Mouse (Mus musculus): ENCODE measurements around the gene Myl3.

Gene Myl3

GRCm38 (mm10) chr9:110726867-110727266 is 14.8 kb upstream of the Myl3 start:
- CTCF ChIA-PET: no interaction called here

- CTCF ChIA-PET: no interaction called here
Observed at GRCm38 (mm10) chr9:110729841-110730240, 11.8 kb upstream of the Myl3 start.

DNA sequence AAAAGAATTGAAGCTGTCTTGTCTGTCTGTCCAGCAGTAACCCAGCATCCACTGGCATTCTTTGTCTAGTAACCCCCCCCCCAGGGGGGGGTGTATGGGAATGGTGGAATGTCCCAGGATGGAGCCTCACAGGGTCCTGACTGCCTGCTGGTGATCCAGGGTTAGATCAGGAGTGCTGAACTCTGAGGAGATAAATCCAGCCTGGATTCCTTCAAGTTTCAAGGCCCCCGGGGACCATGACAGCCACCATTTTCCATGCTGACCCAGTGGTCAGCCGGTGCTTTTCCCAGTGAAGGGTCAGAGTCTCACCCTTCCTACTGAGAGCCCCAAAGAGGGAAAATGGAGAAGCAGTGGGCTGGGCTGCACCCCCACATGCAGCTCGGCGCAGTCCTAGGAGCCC is 9.8 kb upstream of the Myl3 start:
- CTCF ChIA-PET: no interaction called here

DNA sequence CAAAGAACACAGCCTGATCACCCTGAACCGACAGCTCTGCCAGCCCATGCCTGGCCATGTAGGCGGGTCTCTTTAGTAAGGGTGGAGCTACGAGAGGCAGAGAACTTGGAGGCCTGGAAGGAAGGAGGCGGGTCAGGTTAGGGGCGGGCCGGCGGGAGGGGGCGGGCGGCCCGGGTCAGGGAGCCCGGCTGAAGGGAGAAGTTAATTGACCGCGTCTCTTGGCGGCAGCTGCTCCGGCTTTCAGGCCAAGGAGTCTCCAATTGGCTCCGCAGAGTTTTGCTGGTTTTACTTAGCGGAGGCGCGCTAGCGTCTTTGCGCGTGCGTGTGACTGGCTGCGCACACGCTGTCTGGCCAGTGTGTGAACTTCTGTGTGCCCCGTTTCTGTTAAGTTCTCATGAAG is 9.0 kb upstream of the Myl3 start:
- CTCF ChIA-PET: interaction anchor here (0.6 kb wide), 1 partner anchor 201 kb away, joined by 3 read pairs; no protein-coding TSS in a partner anchor

DNA sequence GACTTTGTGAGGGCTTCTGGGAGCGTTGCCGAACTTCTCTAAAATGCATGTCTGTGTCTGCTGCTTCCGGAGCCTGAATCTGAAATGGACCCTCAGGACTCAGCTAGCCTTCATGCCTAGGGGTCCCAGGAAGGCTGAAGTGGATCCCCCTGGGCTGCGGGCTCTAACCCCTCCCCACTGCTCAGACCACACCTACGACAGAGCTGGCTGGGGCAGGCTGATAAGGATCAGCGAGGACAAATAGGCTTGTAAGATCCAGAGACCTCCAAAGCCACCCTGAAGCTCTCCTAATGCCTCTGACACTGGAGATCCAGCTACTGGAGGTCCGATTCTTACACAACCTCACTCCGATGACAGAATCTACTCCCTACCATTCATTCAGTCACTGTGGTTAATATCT is 8.6 kb upstream of the Myl3 start:
- CTCF ChIA-PET: no interaction called here

- CTCF ChIA-PET: no interaction called here
Observed at GRCm38 (mm10) chr9:110734154-110734553, 7.5 kb upstream of the Myl3 start.

GRCm38 (mm10) chr9:110736362-110736761 is 5.3 kb upstream of the Myl3 start:
- CTCF ChIA-PET: interaction anchor here (1.0 kb wide), 1 partner anchor 104 kb away, joined by 3 read pairs; no protein-coding TSS in a partner anchor

DNA sequence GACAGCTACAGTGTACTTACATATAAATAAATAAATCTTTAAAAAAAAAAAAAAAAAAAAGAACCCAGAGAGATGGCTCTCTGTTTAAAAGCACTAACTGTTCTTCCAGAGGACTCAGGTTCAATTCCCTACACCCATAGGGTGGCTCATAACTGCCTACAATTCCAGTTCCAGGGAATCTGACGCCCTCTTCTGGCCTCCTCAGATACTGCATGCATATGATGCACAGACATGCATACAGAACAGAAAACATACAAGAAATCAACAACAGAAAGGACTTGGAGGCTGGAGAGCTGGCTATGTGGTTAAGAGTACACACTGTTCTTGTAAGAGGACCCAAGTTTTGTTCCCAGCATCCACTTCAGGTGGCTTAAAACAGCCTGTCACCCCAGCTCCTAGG is 3.6 kb upstream of the Myl3 start:
- CTCF ChIA-PET: no interaction called here

GRCm38 (mm10) chr9:110739961-110740360 is 1.7 kb upstream of the Myl3 start:
- CTCF ChIA-PET: interaction anchor here (0.6 kb wide), 1 partner anchor 13 kb away, joined by 5 read pairs; no protein-coding TSS in a partner anchor

- CTCF ChIA-PET: no interaction called here
Observed at GRCm38 (mm10) chr9:110742295-110742950, 762 bp downstream of the Myl3 start.

DNA sequence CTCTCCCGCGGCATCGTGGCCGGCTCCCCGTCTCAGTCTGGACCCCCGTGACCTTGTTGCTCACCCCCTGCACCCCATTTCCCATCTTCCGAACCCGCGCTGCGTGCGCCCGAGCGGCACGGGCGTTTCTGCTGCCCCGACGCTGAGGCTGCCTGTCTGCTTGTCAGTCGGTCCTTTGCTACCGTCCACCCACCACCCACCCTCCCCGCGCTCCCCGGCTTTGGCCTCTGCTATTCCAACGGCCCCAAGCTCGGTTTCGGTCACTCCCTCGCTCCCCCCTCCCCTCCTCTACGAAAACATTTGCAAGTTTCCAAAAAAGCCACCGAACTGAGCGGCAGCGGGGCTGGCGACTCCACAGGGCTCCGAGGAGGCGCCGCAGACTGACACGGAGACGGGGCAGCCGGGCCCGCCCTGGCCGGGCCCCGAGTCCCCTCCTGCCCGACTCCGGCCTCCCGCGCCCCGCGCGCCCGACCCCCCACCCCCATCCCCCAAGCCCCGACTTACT is 1.3 kb downstream of the Myl3 start:
- CTCF ChIA-PET: interaction anchor here (0.7 kb wide), 2 partner anchors 35 to 290 kb away, joined by 4 to 9 read pairs; no protein-coding TSS in a partner anchor

GRCm38 (mm10) chr9:110743456-110744323 is 2.0 kb downstream of the Myl3 start:
- CTCF ChIA-PET: interaction anchor here (0.7 kb wide), 2 partner anchors 35 to 290 kb away, joined by 4 to 9 read pairs; no protein-coding TSS in a partner anchor

DNA sequence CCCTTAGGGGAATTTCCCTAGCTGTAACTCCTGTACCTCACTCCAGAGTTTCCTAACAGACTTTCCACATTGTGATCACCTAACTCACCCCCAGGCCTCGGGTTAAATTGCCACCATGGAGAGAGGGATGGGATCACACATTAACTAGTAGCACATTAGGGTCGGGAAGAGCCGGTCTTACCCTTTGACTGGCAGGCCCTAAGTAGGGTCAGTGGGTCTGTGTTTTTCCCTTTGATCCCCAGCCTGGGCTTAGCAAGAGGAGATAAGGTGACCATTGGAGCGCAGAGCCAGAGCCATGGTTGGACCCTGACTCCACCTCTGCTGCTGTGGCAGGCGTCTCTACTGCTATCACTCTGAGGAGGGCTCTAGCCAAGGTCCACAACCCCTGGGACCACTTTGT is 4.1 kb downstream of the Myl3 start:
- CTCF ChIA-PET: interaction anchor here (0.6 kb wide), 1 partner anchor 74 kb away, joined by 3 read pairs; no protein-coding TSS in a partner anchor

- CTCF ChIA-PET: interaction anchor here (0.6 kb wide), 1 partner anchor 75 kb away, joined by 3 read pairs; no protein-coding TSS in a partner anchor
Observed at GRCm38 (mm10) chr9:110746238-110746637, 4.6 kb downstream of the Myl3 start.

GRCm38 (mm10) chr9:110746961-110747360 is 5.3 kb downstream of the Myl3 start, which contains the start of gene Pth1r:
Gene Pth1r (minus strand): TSS chr9:110747145.
- CTCF ChIA-PET: no interaction called here

DNA sequence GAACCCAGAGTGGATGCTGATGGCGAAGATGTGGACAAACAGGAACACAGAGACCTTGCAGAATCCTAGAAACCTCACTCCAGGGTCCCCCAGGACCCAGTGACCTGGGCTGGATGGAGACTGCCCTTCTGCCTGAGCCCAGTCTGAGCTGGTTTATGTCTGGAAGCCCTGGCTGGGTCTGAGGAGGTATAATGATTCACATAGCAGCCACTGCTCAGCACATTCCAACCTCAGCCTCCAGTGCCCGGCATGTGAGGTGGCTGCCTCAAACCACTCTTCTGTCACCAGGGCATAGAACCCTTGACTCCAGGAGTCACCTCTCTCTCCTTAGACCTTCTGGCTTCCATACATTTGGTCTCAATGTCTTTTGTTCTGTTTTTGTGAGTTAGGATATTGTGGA is 6.8 kb downstream of the Myl3 start:
- CTCF ChIA-PET: no interaction called here

DNA sequence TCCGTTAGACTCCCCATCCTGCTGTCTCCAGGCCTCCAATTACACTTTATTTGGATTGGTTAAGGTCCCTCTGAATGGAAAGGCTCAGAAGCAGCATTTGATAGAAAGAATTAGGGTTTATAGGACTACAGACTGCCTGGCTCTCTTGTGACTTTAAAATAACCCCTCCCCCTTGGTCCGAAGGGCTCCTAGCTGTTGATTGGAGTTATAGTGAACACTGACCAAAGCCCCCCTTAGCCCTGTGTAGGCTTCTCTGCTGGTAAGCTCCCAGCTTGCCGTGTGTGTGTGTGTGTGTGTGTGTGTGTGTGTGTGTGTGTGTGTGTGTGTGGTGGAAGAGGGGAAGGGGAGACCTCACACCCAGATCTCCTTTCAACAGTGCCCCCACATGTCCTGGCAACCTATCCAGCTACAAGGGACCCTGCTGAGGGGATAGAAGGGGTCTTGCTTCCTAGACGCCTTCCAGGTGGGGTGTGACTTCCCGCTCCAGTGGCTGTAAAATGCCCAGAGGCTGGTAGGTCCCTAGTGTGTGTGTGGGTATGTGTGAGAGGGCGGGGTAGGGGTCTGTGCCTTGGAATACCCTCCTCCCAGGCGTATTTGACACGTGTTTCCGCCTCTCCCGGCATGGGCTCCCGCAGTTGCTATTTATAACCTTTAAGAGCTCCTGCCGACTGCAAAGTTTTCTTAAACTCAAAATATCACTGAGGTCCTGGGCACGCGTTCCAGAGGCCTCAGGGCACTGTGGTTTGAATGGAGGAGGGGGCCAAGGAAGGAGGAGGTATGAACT is 8.9 kb downstream of the Myl3 start:
- CTCF ChIA-PET: no interaction called here

DNA sequence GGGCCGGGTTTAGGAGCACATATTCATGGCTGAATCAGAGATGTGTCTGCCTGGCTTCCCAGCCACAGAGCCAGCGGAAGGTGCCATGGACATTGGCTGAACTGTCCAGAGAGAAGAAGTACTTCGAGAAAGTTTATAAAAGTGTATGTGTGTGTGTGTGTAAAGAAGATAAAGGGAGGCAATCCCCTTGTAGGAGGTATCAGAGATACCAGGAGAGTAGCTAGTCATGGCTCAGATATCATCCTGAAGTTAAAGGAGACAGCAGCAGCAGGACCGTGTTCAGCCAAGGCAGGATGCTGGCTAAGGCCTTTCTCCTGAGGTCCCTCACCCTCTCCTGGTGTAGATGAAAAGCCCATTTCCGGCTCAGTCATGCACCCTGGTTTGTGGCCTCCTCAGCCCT is 9.8 kb downstream of the Myl3 start:
- CTCF ChIA-PET: no interaction called here

DNA sequence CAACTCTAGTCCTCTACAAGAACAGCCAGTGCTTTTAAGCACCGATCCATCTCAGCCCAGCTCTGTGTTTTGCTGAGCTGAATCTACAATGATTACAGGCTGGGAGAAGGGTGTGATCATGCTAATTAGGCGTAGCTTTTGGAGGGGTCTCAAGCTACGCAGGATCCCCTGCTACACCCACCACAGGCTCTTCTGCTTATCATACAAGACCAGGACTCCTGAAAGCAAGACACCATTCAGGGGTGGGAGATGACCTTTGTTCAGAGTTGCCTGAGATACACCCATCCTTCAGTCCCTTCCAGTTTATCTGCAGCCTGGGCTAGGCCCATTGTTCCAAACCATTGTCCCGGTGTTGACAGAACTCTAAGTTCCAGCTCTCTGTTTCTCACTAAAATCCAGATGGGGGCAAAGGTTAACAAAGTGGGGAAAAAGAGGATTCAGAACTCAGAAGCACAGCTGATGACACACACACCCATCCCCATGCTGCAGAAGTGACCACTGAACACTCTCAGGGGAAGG is 11.3 kb downstream of the Myl3 start:
- CTCF ChIA-PET: interaction anchor here (0.6 kb wide), 1 partner anchor 13 kb away, joined by 5 read pairs; no protein-coding TSS in a partner anchor

GRCm38 (mm10) chr9:110753773-110754172 is 12.1 kb downstream of the Myl3 start:
- CTCF ChIA-PET: no interaction called here

DNA sequence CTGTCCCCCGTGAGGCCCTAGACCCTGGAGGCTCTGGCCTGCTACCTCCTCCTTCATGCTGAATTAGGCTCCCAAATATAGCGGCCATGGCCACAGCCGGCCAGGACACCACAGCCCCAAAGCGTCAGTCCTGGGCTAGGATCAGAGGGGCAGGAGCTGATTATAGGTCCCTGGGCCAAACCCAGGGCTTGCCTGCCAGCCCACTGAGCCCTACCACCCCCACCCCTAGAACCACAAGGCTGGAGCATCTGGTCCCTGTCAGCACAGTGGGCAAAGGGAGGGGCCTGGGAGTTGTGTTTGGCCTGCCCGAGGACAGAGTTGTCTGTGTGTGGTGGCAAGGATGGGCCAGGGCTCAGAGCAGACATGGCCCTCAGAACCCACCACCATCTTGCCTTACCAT is 16.2 kb downstream of the Myl3 start:
- CTCF ChIA-PET: no interaction called here

- CTCF ChIA-PET: no interaction called here
Observed at GRCm38 (mm10) chr9:110758605-110759004, 16.9 kb downstream of the Myl3 start.
